Mouse (Mus musculus): Measurements from ENCODE around the gene Sox18.

Gene Sox18

GRCm38 (mm10) chr2:181671326-181671725, at the start of gene Sox18:
Gene Sox18, minus strand, starts transcription at chr2:181671640.
- no peak for DNase-seq (ENCODE audit: inconsistent ontology term)

- DNase-seq (ENCODE audit: inconsistent ontology term) = no peak
Measured at GRCm38 (mm10) chr2:181721200-181721599, 49.8 kb upstream of the Sox18 start.

- DNase-seq (ENCODE audit: inconsistent ontology term) = no peak
Measured at GRCm38 (mm10) chr2:181720061-181720460, 48.6 kb upstream of the Sox18 start.

- no peak for DNase-seq (ENCODE audit: inconsistent ontology term)
Measured at GRCm38 (mm10) chr2:181716991-181717390, 45.6 kb upstream of the Sox18 start.

GRCm38 (mm10) chr2:181715382-181715781, 43.9 kb upstream of the Sox18 start:
- no peak for DNase-seq (ENCODE audit: inconsistent ontology term)

GRCm38 (mm10) chr2:181714903-181715326, 43.5 kb upstream of the Sox18 start, which contains the start of gene Oprl1:
Gene Oprl1, plus strand, starts transcription at chr2:181715016.
- peak; percentile 2 for DNase-seq (ENCODE audit: inconsistent ontology term)

GRCm38 (mm10) chr2:181713749-181714148, 42.3 kb upstream of the Sox18 start:
- no peak for DNase-seq (ENCODE audit: inconsistent ontology term)

- DNase-seq (ENCODE audit: inconsistent ontology term) = peak; percentile 13
Measured at GRCm38 (mm10) chr2:181706668-181707067, 35.2 kb upstream of the Sox18 start.

GRCm38 (mm10) chr2:181698241-181698640, 26.8 kb upstream of the Sox18 start, which contains the start of gene Lkaaear1:
Gene Lkaaear1, minus strand, starts transcription at chr2:181698442.
- DNase-seq (ENCODE audit: inconsistent ontology term) = no peak

GRCm38 (mm10) chr2:181696801-181697420, 25.5 kb upstream of the Sox18 start:
- no peak for DNase-seq (ENCODE audit: inconsistent ontology term)

GRCm38 (mm10) chr2:181695776-181696175, 24.3 kb upstream of the Sox18 start:
- DNase-seq (ENCODE audit: inconsistent ontology term) = no peak

- no peak for DNase-seq (ENCODE audit: inconsistent ontology term)
Measured at GRCm38 (mm10) chr2:181694581-181694980, 23.1 kb upstream of the Sox18 start.

- DNase-seq (ENCODE audit: inconsistent ontology term) = peak; percentile 91
Measured at GRCm38 (mm10) chr2:181693339-181694280, 22.2 kb upstream of the Sox18 start, which contains the start of gene Rgs19. Gene Rgs19, minus strand, starts transcription at chr2:181693977.

GRCm38 (mm10) chr2:181692304-181692703, 20.9 kb upstream of the Sox18 start:
- DNase-seq (ENCODE audit: inconsistent ontology term) = no peak

- no peak for DNase-seq (ENCODE audit: inconsistent ontology term)
Measured at GRCm38 (mm10) chr2:181691571-181691970, 20.1 kb upstream of the Sox18 start.

- DNase-seq (ENCODE audit: inconsistent ontology term) = no peak
Measured at GRCm38 (mm10) chr2:181691083-181691482, 19.6 kb upstream of the Sox18 start.

GRCm38 (mm10) chr2:181689466-181690160, 18.2 kb upstream of the Sox18 start:
- no peak for DNase-seq (ENCODE audit: inconsistent ontology term)

- no peak for DNase-seq (ENCODE audit: inconsistent ontology term)
Measured at GRCm38 (mm10) chr2:181687586-181687985, 16.1 kb upstream of the Sox18 start.

- no peak for DNase-seq (ENCODE audit: inconsistent ontology term)
Measured at GRCm38 (mm10) chr2:181685686-181686085, 14.2 kb upstream of the Sox18 start.

GRCm38 (mm10) chr2:181684713-181685112, 13.3 kb upstream of the Sox18 start:
- DNase-seq (ENCODE audit: inconsistent ontology term) = no peak

GRCm38 (mm10) chr2:181683381-181683780, 11.9 kb upstream of the Sox18 start:
- DNase-seq (ENCODE audit: inconsistent ontology term) = no peak

GRCm38 (mm10) chr2:181681978-181682377, 10.5 kb upstream of the Sox18 start:
- DNase-seq (ENCODE audit: inconsistent ontology term) = no peak
